Mouse (Mus musculus): ENCODE measurements around the gene Rph3al. TPM values are rescaled to one million over a fixed set of nuclear protein-coding genes. Genes with fewer than 3 reads are reported as not detected.
A peak's percentile ranks its signal among the peaks of the same experiment; 100 is the strongest.

The Rph3al gene
- polyA plus RNA-seq, 1 experiment from 2014 or later, result 4.9 TPM

DNA sequence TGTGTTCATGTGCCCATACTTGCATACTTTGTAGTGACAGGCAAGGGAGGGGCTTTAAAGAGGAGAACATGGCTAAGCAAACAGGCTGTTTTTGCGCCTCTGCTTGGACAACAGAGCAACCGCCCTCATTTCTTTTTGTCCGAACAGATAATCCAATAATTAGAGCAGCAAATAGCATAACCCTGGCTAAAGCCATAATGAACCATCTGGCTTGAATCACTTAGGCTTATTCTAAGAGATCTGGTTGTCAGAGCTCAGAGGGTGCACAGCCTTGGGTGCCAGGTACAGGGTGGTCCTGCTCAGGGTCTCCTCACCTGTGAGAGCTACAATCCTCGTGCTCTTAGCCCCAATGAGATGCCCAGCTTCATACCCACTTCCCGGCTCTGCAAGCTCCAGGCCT, 144.9 kb downstream of the Rph3al start:
- no peak for ATAC-seq
- Histone ChIP-seq H3K9me3 (replicated peaks; ENCODE audit: control insufficient read depth, low read length, poor library complexity, severe bottlenecking) (no peaks in the 10 kb centered on the region), H3K4me1 (ENCODE audit: control insufficient read depth, insufficient read depth, low read length) (peaks cover 3% of the 10 kb centered on the region), H3K4me3 (ENCODE audit: low read depth, low read length) (no peak overlapping the region), H3K27me3 (ENCODE audit: control insufficient read depth, insufficient read depth, low read depth, low read length) (peaks cover 17% of the 10 kb centered on the region), H3K9ac (ENCODE audit: low read depth, low read length) (no peak overlapping the region), H3K36me3 (ENCODE audit: control insufficient read depth, insufficient read depth, low read length) (no peaks in the 10 kb centered on the region), H3K4me2 (ENCODE audit: low read length) (no peak overlapping the region; the same call in 1 of the 2 replicates), H3K27ac (ENCODE audit: low read length) (no peak overlapping the region)
- 67% methylated on average over 5 of the region's 5 CpGs for WGBS

GRCm38 (mm10) chr11:75792535-75792934, 145.7 kb downstream of the Rph3al start:
- 73% methylated on average over 5 of the region's 5 CpGs for WGBS
- no peaks in the 10 kb centered on the region for H3K9me3 ChIP-seq (replicated peaks; ENCODE audit: control insufficient read depth, low read length, poor library complexity, severe bottlenecking)
- no peak overlapping the region for H3K4me3 ChIP-seq (ENCODE audit: low read depth, low read length)
- H3K4me1 ChIP-seq (ENCODE audit: control insufficient read depth, insufficient read depth, low read length), result peaks cover 3% of the 10 kb centered on the region
- H3K4me2 ChIP-seq (ENCODE audit: low read length), result no peak overlapping the region
- H3K9ac ChIP-seq (ENCODE audit: low read depth, low read length), result no peak overlapping the region
- peaks cover 17% of the 10 kb centered on the region for H3K27me3 ChIP-seq (ENCODE audit: control insufficient read depth, insufficient read depth, low read depth, low read length)
- no peaks in the 10 kb centered on the region for H3K36me3 ChIP-seq (ENCODE audit: control insufficient read depth, insufficient read depth, low read length)
- no peak overlapping the region for H3K27ac ChIP-seq (ENCODE audit: low read length)
- ATAC-seq, result no peak

GRCm38 (mm10) chr11:75785897-75786296, 152.3 kb downstream of the Rph3al start:
- 77% methylated on average over 8 of the region's 8 CpGs for WGBS
- Histone ChIP-seq H3K9me3 (replicated peaks; ENCODE audit: control insufficient read depth, low read length, poor library complexity, severe bottlenecking) (no peaks in the 10 kb centered on the region), H3K4me1 (ENCODE audit: control insufficient read depth, insufficient read depth, low read length) (no peaks in the 10 kb centered on the region), H3K36me3 (ENCODE audit: control insufficient read depth, insufficient read depth, low read length) (no peaks in the 10 kb centered on the region), H3K4me3 (ENCODE audit: low read depth, low read length) (no peak overlapping the region), H3K9ac (ENCODE audit: low read depth, low read length) (no peak overlapping the region), H3K27ac (ENCODE audit: low read length) (no peak overlapping the region), H3K27me3 (ENCODE audit: control insufficient read depth, insufficient read depth, low read depth, low read length) (no peaks in the 10 kb centered on the region), H3K4me2 (ENCODE audit: low read length) (no peak overlapping the region)
- no peak for ATAC-seq

DNA sequence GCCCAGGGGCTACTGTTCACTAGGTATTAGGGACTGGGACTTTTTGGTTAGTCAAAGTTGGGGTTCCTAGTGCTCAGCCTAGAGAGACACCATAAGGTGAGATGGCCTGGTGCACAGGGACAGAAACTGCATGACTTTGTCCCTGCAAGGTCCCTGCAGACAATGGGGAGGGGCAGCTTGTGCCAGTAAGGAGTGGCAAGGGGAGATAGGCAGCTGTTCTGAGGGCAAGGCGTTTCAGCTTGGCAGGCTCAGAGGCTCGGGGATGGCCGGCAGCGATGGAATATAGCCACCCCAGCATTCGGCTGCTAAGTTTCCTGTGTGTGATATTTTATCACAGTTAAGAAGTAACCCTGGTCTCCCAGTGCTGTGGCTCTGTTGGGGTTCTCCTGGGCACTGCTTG, 154.4 kb downstream of the Rph3al start:
- Histone ChIP-seq H3K4me2 (ENCODE audit: low read length) (no peak overlapping the region), H3K27me3 (ENCODE audit: control insufficient read depth, insufficient read depth, low read depth, low read length) (no peaks in the 10 kb centered on the region), H3K27ac (ENCODE audit: low read length) (no peak overlapping the region), H3K9ac (ENCODE audit: low read depth, low read length) (no peak overlapping the region), H3K4me3 (ENCODE audit: low read depth, low read length) (no peak overlapping the region), H3K36me3 (ENCODE audit: control insufficient read depth, insufficient read depth, low read length) (0 out of 2 replicates have a peak, but pooled peaks cover 3% of the 10 kb centered on the region), H3K4me1 (ENCODE audit: control insufficient read depth, insufficient read depth, low read length) (no peaks in the 10 kb centered on the region), H3K9me3 (replicated peaks; ENCODE audit: control insufficient read depth, low read length, poor library complexity, severe bottlenecking) (no peaks in the 10 kb centered on the region)
- ATAC-seq, result no peak
- 89% methylated on average over 5 of the region's 5 CpGs for WGBS

DNA sequence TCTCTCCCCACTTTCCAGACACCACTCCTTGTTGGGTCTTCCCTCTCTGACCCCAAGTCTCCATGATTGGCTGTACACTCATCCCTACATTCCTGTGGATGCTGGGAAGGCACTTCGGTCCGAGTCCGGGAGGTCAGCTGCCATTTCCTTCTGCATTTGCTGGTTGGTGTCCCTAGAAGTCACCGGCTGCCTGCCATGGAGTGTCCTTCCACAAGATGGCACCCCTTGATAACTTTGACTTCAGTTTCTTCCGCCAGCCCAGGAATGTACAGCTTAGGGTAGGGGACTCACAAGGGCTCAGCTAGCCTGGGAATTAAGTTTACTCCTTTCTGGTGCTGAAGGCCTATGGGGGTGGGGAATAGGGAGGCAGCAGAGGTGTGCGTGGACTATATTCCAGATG, 156.3 kb downstream of the Rph3al start:
- 0 out of 2 replicates have a peak, but pooled peaks cover 3% of the 10 kb centered on the region for H3K36me3 ChIP-seq (ENCODE audit: control insufficient read depth, insufficient read depth, low read length)
- H3K9ac ChIP-seq (ENCODE audit: low read depth, low read length), result no peak overlapping the region
- WGBS, result 22% methylated on average over 6 of the region's 6 CpGs
- no peak overlapping the region for H3K4me2 ChIP-seq (ENCODE audit: low read length)
- H3K27me3 ChIP-seq (ENCODE audit: control insufficient read depth, insufficient read depth, low read depth, low read length), result no peaks in the 10 kb centered on the region
- no peaks in the 10 kb centered on the region for H3K9me3 ChIP-seq (replicated peaks; ENCODE audit: control insufficient read depth, low read length, poor library complexity, severe bottlenecking)
- no peak overlapping the region for H3K4me3 ChIP-seq (ENCODE audit: low read depth, low read length)
- peak; percentile 56 for ATAC-seq
- no peak overlapping the region for H3K27ac ChIP-seq (ENCODE audit: low read length)
- no peaks in the 10 kb centered on the region for H3K4me1 ChIP-seq (ENCODE audit: control insufficient read depth, insufficient read depth, low read length)

Other genes with a start within 250 kb of the Rph3al start
- gene Ywhae, start 205.6 kb downstream of the Rph3al start, polyA plus RNA-seq (2015; fragmentation: Nextera tagmentation; extraction: Ambion mirVana), result 1,507 and 1,584 TPM in 2 replicates
- 4.2 and 5.0 TPM in 2 replicates for gene Doc2b, start 142.4 kb downstream of the Rph3al start, polyA plus RNA-seq (2015; fragmentation: Nextera tagmentation; extraction: Ambion mirVana)
- gene 1700016K19Rik, start 61.5 kb upstream of the Rph3al start, polyA plus RNA-seq (2015; fragmentation: Nextera tagmentation; extraction: Ambion mirVana), result 6.0 and 7.0 TPM in 2 replicates
- gene Rflnb, start 89.4 kb upstream of the Rph3al start, polyA plus RNA-seq (2015; fragmentation: Nextera tagmentation; extraction: Ambion mirVana), result 12.7 and 13.5 TPM in 2 replicates
- 70.9 and 72.3 TPM in 2 replicates for gene Vps53, start 241.2 kb upstream of the Rph3al start, polyA plus RNA-seq (2015; fragmentation: Nextera tagmentation; extraction: Ambion mirVana)
- gene Fam57a, start 241.2 kb upstream of the Rph3al start, polyA plus RNA-seq (2015; fragmentation: Nextera tagmentation; extraction: Ambion mirVana), result 26.9 and 27.5 TPM in 2 replicates

Measured in midbrain, embryonic 16.5 days (tissue).